Mouse (Mus musculus) stomach, embryonic 14.5 days (tissue): ENCODE measurements at regions not wholly inside any gene's neighbourhood (a gene's known extent, or its start where the extent isn't known, plus 50 kb on each side); places are given as distances from the start of the nearest gene placed in this dataset.

Source experiments
- ATAC-seq: fragments of 200-750 bp; cut with Nextera tagmentation; 2 replicates; pipeline ENCODE4 v1.8.0; 2017; ENCODE audit warnings: low read depth, moderate TSS enrichment; ENCODE audit not compliant: insufficient number of reproducible peaks, insufficient read depth, low FRiP score
- H3K27ac ChIP-seq: fragments of 300-500 bp; sonication (generic); 2 replicates; pipeline ENCODE4 v1.5.1; 2014; ENCODE audit warnings: mild to moderate bottlenecking, low read length, moderate library complexity, mixed read lengths
- H3K27me3 ChIP-seq: fragments of 300-500 bp; sonication (generic); 2 replicates; pipeline ENCODE4 v1.6.1; 2014; ENCODE audit warnings: low read length, control low read depth, mixed read lengths; ENCODE audit not compliant: control insufficient read depth, insufficient read depth
- H3K36me3 ChIP-seq: fragments of 300-500 bp; sonication (generic); 2 replicates; pipeline ENCODE4 v1.6.1; 2014; ENCODE audit warnings: mild to moderate bottlenecking, control low read depth, low read length, moderate library complexity, mixed read lengths; ENCODE audit not compliant: control insufficient read depth, insufficient read depth
- H3K4me1 ChIP-seq: fragments of 300-500 bp; sonication (generic); 2 replicates; pipeline ENCODE4 v1.6.1; 2014; ENCODE audit warnings: low read length, control low read depth, mixed read lengths; ENCODE audit not compliant: control insufficient read depth, insufficient read depth
- H3K4me2 ChIP-seq: fragments of 300-500 bp; sonication (generic); replicated peaks from 2 replicates; pipeline ENCODE4 v1.6.1; 2014; ENCODE audit warnings: low read depth, low read length, control low read depth
- H3K4me3 ChIP-seq: fragments of 300-500 bp; sonication (generic); 2 replicates; pipeline ENCODE4 v1.5.1; 2014; ENCODE audit warnings: low read depth, low read length, control low read depth
- H3K9ac ChIP-seq: fragments of 300-500 bp; sonication (generic); replicated peaks from 2 replicates; pipeline ENCODE4 v1.6.1; 2014; ENCODE audit warnings: low read depth, mild to moderate bottlenecking, control low read depth, low read length, moderate library complexity, mixed read lengths
- H3K9me3 ChIP-seq: fragments of 300-500 bp; sonication (generic); 2 replicates; pipeline ENCODE4 v1.6.1; 2016; ENCODE audit warnings: low read depth, low read length, control low read depth; ENCODE audit not compliant: control insufficient read depth
- WGBS: fragments of 180-500 bp; shearing (Covaris S2); extraction: QIAGEN DNeasy Blood & Tissue Kit; methylation state at CpG from one replicate; pipeline ENCODE4 v1.1.7; 2014; 5-methylcytosine and 5-hydroxymethylcytosine counted together

GRCm38 (mm10) chr13:47429856-47430365 is 307.5 kb downstream of the Rnf144b start:
- H3K27ac ChIP-seq = no peak overlapping the region
- H3K9me3 ChIP-seq = no peaks in the 10 kb centered on the region
- H3K27me3 ChIP-seq = no peaks in the 10 kb centered on the region
- H3K4me3 ChIP-seq = no peak overlapping the region
- H3K4me1 ChIP-seq = no peaks in the 10 kb centered on the region
- no peak overlapping the region for H3K9ac ChIP-seq
- WGBS = 53% methylated on average over 8 of the region's 8 CpGs
- no peaks in the 10 kb centered on the region for H3K36me3 ChIP-seq
- ATAC-seq = no peak
- no peak overlapping the region for H3K4me2 ChIP-seq

- Histone ChIP-seq H3K4me2 (no peak overlapping the region), H3K36me3 (no peaks in the 10 kb centered on the region), H3K27me3 (no peaks in the 10 kb centered on the region), H3K4me3 (no peak overlapping the region), H3K9me3 (no peaks in the 10 kb centered on the region), H3K27ac (no peak overlapping the region), H3K9ac (no peak overlapping the region), H3K4me1 (no peaks in the 10 kb centered on the region)
- WGBS = 82% methylated on average over 9 of the region's 9 CpGs
- ATAC-seq = no peak
These were observed 308.0 kb downstream of the Rnf144b start for GRCm38 (mm10) chr13:47430409-47430808.

- no peak overlapping the region for H3K4me3 ChIP-seq
- no peaks in the 10 kb centered on the region for H3K9me3 ChIP-seq
- H3K27me3 ChIP-seq = no peaks in the 10 kb centered on the region
- H3K4me2 ChIP-seq = no peak overlapping the region
- no peaks in the 10 kb centered on the region for H3K36me3 ChIP-seq
- 78% methylated on average over 7 of the region's 7 CpGs for WGBS
- H3K9ac ChIP-seq = no peak overlapping the region
- no peak for ATAC-seq
- H3K4me1 ChIP-seq = no peaks in the 10 kb centered on the region
- no peak overlapping the region for H3K27ac ChIP-seq
These were observed 313.2 kb downstream of the Rnf144b start for GRCm38 (mm10) chr13:47435631-47436030.

- no peak overlapping the region for H3K27ac ChIP-seq
- no peak for ATAC-seq
- no peaks in the 10 kb centered on the region for H3K27me3 ChIP-seq
- H3K36me3 ChIP-seq = no peaks in the 10 kb centered on the region
- H3K4me1 ChIP-seq = no peaks in the 10 kb centered on the region
- 82% methylated on average over 3 of the region's 3 CpGs for WGBS
- no peak overlapping the region for H3K4me3 ChIP-seq
- no peaks in the 10 kb centered on the region for H3K9me3 ChIP-seq
- no peak overlapping the region for H3K9ac ChIP-seq
- no peak overlapping the region for H3K4me2 ChIP-seq
These were observed 322.4 kb downstream of the Rnf144b start for GRCm38 (mm10) chr13:47444876-47445275.

- Histone ChIP-seq H3K27ac (no peak overlapping the region), H3K4me1 (no peaks in the 10 kb centered on the region), H3K4me3 (no peak overlapping the region), H3K27me3 (no peaks in the 10 kb centered on the region), H3K9me3 (no peaks in the 10 kb centered on the region), H3K36me3 (no peaks in the 10 kb centered on the region), H3K9ac (no peak overlapping the region), H3K4me2 (no peak overlapping the region)
- no peak for ATAC-seq
- WGBS = 78% methylated on average over 17 of the region's 17 CpGs
These were observed 329.8 kb downstream of the Rnf144b start for GRCm38 (mm10) chr13:47452186-47452760.

GRCm38 (mm10) chr13:47462148-47462547 is 339.7 kb downstream of the Rnf144b start:
- Histone ChIP-seq H3K9ac (no peak overlapping the region), H3K36me3 (no peaks in the 10 kb centered on the region), H3K9me3 (no peaks in the 10 kb centered on the region), H3K27ac (no peak overlapping the region), H3K4me1 (no peaks in the 10 kb centered on the region), H3K27me3 (no peaks in the 10 kb centered on the region), H3K4me3 (no peak overlapping the region), H3K4me2 (no peak overlapping the region)
- ATAC-seq = no peak
- WGBS = 90% methylated on average over 8 of the region's 8 CpGs

- 61% methylated on average over 14 of the region's 14 CpGs for WGBS
- H3K27me3 ChIP-seq = no peaks in the 10 kb centered on the region
- no peaks in the 10 kb centered on the region for H3K9me3 ChIP-seq
- no peak for ATAC-seq
- no peak overlapping the region for H3K27ac ChIP-seq
- H3K4me3 ChIP-seq = no peak overlapping the region
- H3K4me2 ChIP-seq = no peak overlapping the region
- H3K9ac ChIP-seq = no peak overlapping the region
- H3K4me1 ChIP-seq = no peaks in the 10 kb centered on the region
- H3K36me3 ChIP-seq = no peaks in the 10 kb centered on the region
These were observed 349.2 kb downstream of the Rnf144b start for GRCm38 (mm10) chr13:47471543-47472213.

GRCm38 (mm10) chr13:47480159-47480558 is 357.7 kb downstream of the Rnf144b start:
- H3K27me3 ChIP-seq = no peaks in the 10 kb centered on the region
- H3K4me2 ChIP-seq = no peak overlapping the region
- H3K27ac ChIP-seq = no peak overlapping the region
- no peak overlapping the region for H3K9ac ChIP-seq
- no peak for ATAC-seq
- H3K36me3 ChIP-seq = no peaks in the 10 kb centered on the region
- 65% methylated on average over 10 of the region's 10 CpGs for WGBS
- H3K4me1 ChIP-seq = no peaks in the 10 kb centered on the region
- no peak overlapping the region for H3K4me3 ChIP-seq
- no peaks in the 10 kb centered on the region for H3K9me3 ChIP-seq

GRCm38 (mm10) chr13:47484819-47485218 is 362.4 kb downstream of the Rnf144b start:
- no peak overlapping the region for H3K27ac ChIP-seq
- H3K36me3 ChIP-seq = no peaks in the 10 kb centered on the region
- WGBS = 90% methylated on average over 2 of the region's 2 CpGs
- no peak for ATAC-seq
- no peaks in the 10 kb centered on the region for H3K27me3 ChIP-seq
- no peak overlapping the region for H3K4me3 ChIP-seq
- no peaks in the 10 kb centered on the region for H3K4me1 ChIP-seq
- H3K9ac ChIP-seq = no peak overlapping the region
- H3K4me2 ChIP-seq = no peak overlapping the region
- H3K9me3 ChIP-seq = no peaks in the 10 kb centered on the region
